Mouse (Mus musculus) granulocyte monocyte progenitor cell, adult 5-6 weeks (primary cell): Measurements from ENCODE around the gene Opalin. TPM values are rescaled to one million over a fixed set of nuclear protein-coding genes. Genes with fewer than 3 reads are reported as not detected.

ENCODE experiments used
- ATAC-seq: replicated peaks from 2 replicates; pipeline ENCODE4 v1.8.0; 2016; ENCODE audit warnings: mild to moderate bottlenecking, moderate TSS enrichment, inconsistent platforms; ENCODE audit not compliant: poor library complexity, severe bottlenecking
- total RNA-seq, 2 experiments: library from RNA; stranded (forward) in 1 of 2; stranded (reverse) in 1 of 2; fragments of 200-712, 200-1000 nt in 1 of 2; fragments of >200 nt in 1 of 2; fragmentation: Nextera tagmentation in 1 of 2; gene quantifications; 2 replicates each; pipeline ENCODE4 v1.2.3; 2014 to 2017

Gene Opalin
- total RNA-seq (2014; fragmentation: Nextera tagmentation) (not detected in 2 replicates), total RNA-seq (2017) (not detected in 2 replicates)

DNA sequence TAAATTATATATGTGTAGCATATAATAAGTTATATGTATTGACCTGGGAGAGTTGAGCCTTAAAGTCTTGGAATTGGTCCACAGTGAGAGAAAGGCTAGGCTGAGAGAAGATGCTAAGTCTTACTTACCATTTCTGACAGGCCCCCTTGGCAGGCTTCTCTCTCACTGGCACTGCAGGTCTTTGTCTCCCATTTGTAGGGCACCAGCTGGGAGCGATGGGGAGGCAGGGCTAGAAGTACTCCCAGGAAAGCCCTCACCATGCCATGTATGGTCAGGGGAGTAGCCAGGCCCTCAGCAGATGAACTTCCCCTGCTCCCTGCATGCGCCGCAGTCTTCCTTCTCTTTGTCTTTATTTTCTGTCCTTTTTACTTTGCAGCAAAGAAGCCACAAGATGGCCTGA lies at the start of gene Opalin:
TSS of gene Opalin (minus strand) at position 208 of the 400 bp plus-strand sequence.
- ATAC-seq = no peak

DNA sequence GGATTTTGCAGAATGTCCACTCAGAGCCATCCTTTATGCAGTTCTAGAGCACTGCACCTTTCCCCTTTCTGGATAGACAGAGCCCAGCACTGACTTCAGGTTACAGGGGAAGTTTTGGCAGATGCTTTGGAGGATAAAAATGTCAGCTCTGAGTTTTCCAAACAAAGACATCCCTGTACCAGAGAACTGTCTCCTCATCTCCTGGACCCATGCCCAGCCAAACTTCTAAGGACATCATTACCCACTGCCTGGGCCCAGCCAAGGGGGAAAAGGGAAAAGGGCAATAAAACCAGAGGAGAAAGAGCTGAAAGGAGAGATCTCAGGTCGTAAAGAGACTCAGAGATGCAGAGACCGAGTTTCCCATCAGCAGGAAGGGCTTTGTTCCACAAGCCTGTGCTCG lies 46.1 kb upstream of the Opalin start:
- ATAC-seq = no peak

DNA sequence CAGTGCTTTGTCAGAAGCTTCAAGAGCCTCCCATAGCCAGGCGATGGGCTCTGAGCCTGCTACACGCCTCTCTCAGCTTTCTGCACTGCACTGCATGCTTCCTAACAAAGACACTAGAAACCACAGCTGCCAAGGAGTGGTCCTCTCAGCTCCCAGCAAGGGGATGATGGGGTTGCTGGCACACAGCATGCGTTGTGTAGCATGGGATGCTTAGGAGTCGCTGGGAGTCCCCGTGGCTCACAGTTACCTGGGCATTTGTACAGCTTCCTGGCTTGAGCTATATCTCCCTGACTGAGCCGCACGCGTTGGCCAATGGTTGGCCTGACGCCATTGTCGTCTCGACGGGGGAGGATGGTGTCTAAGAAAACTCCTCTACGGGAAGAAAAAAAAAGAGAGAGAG lies 43.0 kb upstream of the Opalin start:
- no peak for ATAC-seq

DNA sequence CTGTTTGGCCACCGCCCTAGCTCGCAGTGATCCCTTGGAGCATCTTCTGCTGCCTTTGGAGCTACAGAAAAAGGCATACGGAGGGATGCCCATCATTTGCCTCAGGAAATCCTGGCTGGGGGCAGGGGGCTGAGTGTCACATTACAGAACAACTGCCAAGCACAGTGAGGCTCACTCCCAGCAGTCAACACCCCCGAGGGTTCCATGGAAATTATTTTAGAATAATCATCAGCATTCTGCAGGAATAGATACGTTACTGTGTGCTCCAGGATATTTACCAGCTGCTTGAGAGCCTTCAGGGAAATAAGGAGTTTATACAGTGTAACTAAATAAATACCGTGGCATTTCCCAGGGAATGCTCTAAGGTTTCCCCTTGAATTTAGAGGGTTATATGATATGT lies 41.4 kb upstream of the Opalin start:
- no peak for ATAC-seq

DNA sequence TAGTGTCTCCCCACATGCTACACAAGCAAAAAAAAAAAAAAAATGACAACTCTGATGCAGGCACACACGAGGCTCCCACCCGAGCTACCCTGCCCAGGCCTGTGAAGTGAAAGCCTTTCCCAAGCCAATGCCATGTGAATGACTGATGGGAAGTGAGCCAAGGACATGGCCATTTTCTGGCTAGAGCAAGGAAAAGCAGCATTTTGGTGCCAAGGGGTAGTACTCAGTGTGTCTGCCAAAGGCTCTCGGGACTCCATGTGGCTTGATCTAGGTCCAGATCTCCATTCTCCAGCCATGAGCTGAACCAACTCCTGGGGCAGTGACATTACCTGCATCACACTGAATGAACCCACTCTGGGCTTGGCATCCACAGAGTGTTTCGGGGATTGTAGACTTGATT lies 40.4 kb upstream of the Opalin start:
- no peak for ATAC-seq

DNA sequence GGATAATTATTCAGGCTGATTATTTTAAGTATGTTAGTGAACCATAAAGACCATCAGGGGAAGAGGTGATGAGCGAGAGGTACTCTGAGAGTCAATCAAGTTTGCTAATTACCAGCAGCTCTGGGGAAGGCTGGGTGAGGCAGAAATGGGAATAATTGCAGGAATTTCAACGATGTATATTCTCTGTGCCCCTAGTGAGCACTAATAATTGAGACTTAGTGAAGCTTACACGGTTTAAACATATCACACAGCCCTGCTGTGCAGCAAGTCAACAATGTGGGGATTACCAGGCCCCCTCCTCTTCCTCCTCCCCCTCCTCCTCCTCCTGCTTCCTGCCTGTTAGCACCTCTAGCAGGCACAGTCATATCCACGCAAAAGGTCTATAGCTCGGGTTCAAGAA lies 37.7 kb upstream of the Opalin start:
- no peak for ATAC-seq

DNA sequence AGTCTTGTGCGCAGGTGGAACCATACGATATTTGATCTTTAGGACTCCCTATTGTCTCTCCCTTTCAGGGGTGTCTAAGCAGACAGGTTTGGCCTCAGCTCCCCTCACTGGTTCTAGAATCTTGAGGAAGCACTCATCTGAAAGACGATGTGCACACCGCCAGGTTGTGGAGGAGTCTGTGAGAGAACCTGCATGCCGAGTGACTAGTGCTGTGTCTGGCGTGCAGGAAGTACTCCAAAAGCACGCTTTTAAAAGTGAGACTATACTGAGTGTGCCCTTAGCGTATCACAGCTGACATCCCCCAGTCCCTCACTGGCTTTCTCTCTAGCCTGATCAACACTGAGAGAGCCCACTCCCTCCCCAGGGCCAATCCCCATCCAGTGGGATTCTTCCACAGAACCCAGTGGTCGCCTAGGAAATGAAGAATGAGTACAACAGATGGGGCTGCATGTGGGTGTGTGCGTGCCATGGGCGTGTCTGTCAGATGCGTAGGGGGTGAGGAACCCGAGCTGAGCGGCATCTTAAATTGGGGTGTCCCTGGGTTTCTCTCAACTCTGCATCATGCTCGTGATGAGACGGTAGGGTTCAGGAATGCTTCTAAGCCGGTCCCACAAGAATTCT lies 37.1 kb upstream of the Opalin start:
- ATAC-seq = no peak

DNA sequence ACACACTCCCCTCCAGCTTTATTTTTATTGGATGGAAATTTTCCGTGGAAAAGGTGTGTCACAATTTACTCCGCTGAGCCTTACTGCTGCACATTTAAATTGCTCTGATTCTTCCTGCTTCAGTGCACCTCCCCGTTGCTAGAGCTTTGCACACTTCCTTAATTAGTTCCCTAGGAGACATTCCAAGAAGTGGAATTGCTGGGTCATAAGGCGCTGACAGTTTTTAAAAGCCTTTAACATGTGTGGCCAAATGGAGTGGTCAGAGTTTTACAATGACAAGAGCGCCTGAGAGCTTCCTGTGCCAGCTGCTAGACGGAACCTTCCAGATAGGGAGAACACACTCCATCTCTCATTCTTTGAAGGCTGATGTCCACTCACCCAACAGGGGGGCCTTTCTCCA lies 35.7 kb upstream of the Opalin start:
- ATAC-seq = no peak

DNA sequence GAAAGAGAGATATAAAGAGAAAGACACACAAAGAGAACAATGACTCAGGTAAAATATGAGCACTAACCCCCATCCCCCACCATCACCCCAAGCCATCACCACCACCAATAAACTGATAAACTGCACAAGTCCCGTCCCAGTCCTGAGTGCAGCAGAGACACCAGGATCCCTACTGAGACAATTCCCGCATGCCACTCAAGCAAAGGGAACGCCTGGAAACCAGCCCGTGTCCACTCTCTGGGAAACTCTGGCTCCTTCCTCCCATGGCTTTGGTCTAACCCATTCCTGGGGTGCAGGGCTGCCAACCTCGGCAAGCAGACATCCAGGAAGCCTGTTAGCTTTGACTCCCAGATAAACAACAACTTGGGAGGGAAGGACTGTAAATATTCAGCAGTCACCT lies 33.1 kb upstream of the Opalin start:
- ATAC-seq = no peak

DNA sequence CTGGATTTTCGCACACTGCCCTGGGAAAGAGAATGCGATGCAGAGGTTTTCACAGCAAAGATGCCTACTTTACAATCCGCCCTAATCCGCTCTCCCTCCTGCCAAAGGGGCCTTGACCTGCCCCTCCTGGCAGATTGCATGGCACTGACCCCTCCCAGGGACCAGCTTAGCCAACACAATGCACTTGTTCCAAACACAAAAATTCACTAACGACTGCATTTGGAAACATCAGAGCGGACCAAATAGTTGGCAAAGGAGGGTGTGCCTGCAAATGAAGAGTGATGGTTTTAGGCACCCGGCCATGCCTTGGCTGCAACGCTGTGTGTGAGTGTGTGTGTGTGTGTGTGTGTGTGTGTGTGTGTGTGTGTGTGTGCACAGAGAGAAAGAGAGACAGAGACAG lies 32.6 kb upstream of the Opalin start:
- no peak for ATAC-seq

DNA sequence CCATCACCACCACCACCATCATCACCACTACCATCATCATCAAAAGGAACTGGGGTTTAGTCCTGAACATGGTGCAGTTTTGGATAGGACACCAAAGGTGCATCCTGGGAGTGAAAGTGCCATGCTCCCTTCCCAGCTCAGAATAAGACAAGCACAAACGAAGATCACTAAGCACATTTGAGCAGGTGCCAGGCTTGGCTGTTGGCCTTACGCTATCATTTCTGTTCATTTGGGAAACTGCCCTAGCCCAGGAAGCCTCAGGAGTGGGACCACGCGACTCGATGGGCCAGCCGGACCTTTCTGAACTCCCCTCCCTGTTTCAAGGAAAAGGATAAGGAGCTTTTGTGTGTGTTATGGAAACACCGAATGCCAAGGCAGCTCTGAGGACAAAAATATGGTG lies 31.8 kb upstream of the Opalin start:
- ATAC-seq = no peak

DNA sequence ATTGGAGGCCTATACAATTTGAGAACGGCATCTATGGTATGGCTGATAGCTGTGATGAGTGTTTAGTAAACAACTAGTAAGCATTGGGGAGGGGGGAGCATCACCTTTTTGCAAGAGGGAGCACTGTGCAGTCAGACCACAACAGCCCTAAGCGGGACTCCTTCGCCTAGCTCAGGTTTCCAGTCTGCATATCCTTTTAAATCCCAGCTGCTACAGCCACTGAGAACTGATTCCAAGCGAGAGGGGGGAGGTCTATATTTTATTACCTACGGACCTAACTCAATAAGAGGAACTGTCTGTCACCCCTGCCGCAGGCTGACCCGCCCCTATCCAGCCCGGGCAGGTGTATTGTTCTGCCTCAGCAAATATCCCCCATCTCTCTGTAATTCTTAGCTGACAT lies 30.6 kb upstream of the Opalin start:
- no peak for ATAC-seq

DNA sequence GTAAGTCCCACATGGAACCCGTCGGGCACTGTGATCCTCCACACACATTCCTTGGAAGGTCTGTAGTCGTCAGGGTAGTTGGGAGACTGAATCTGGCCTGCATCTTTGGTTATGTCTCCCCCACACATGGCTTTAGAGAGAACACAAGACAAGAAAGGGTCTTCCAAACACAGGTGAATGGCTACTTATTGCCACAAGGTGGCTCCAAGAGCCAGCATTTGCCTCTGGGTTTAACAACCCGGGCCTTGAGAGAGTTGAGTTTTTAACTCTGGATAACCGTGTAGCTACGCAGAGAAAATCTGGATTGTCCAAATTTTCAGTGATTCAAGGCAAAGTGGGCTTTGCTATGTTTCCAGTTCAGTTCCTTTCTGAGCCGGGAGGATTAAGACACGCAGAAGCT lies 28.0 kb upstream of the Opalin start:
- no peak for ATAC-seq

DNA sequence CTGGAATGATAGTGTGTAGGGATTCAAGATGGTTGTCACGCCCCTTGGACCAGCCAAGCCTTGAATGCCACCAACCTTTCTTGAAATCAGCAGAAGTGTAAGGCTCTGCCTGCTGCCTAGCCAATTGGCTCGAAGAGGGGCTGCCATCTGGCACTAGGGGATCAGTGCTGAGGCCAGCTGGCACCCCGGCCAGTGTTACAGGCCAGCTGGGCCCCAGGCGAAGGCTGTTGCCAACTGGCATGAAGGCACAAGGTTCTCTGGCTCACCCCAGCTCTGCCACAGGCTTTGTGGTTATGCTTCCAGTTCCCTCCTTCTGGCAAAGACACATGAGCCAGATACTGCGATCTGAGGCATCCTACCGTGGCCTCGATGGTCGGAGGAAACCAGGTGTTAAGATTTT lies 24.5 kb upstream of the Opalin start:
- ATAC-seq = no peak

DNA sequence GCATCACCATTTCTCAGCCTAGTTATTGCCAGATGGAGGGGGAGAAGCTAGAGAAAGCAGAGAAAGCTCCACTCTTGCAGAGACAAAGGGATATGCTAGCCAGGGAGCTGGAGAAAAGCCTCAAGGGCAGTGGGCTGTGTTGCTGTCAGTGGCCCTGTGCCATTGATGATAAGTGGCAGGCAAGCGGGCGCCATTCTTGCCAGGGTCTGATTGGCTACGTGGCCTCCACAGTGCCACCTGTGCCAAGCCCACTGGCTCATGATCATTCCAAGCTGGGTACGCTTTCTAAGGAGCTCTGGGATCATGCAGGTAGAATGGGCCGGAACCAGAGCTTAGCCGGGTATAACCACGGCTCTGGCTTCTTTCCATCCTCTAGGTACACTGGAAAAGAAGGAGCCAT lies 23.9 kb upstream of the Opalin start:
- ATAC-seq = no peak

DNA sequence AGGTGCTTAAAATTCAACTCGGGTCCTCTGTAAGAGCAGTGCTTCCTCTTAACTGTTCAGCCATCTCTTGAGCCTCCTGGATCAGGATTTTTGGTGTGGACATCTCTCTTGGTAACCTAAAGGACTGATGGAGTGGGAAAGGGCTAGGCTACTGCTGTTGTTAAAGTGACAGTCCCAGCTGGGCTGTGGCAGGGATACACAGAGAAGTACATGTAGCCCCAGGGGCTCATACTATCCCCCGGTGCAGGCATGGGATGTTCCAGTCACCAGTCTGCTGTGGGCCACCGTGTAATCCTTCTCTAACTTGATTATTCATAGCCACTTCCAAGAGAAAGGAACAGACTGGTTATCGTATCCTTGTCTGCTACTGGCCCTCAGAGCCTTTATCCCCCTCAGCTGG lies 20.1 kb upstream of the Opalin start:
- ATAC-seq = no peak

DNA sequence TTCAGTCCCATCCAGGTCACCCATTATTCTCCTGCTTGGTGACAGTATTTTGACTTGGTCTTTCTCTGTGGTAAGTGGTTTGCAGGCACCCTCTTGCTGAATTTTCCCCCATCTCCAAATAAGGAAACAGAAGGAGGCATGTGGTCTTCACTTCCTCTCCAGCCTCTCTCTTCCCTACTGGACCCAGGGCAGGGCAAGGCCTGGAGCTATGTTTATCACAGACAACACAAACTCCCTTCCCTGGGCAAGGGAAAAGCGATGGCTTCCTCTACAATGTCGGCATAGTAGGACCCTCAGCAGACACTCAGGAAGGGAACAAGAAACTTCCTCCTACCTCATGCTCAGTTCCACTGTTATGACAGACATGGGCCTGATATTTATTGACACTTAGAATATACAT lies 15.0 kb upstream of the Opalin start:
- peak; percentile 67 for ATAC-seq

DNA sequence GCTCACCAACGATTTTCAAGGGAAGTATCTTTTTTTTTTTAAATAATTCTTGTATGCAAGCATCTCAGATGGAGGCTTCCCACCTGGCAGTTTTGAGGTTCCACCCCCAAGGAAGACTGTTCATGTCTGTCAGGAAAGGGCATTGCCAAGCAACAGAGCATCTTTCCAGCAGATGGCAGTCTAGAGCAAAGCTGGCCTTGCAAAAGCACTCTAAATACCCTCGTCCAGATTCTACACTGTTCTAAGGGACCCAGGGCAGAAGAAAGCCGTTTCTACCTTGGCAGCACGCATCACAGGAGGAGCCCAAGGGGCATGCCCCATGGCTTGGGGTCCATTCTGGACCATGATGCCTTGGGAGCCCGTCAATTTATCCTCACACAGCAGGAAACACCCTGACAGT lies 12.9 kb upstream of the Opalin start:
- peak; percentile 33; the same call in 1 of the 2 replicates for ATAC-seq

DNA sequence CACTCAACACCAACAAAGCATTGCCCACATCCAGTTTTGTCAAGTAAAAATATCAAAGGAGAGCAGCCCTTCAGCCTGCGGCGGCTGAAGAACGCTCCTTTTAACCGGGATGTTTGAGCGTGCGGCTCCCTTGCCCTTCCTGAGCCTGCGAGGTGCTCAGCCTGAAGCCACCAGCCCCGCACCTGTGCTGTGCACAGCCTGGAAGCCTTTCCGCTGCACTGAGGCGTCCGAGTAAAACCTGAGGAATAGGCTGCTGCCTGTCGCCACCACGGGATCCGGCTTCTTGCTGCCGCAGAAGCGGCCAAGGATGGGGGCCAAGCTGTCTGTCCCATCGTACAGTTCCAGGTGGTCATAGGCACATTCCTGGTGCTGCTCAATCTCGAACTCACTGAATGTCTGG lies 11.6 kb upstream of the Opalin start:
- ATAC-seq = no peak

DNA sequence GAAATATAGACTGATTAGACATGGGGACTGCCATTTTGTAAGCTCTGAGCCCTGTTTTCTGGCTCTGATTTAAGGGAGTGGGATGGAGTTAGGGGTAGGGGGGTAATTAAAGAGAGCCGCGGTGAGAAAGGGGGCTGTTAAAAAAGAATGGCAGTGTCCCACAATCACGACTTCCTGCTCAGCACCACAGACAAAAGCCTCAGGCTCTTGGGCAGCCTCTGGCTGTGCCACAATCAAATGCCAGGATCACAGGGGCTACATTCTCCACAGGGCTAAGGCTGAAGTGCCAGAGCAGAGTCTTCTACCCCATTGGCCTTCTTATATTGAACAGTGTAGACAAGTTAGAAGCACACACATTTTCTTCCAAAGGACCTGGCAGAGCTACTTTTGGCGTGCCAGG lies 11.0 kb upstream of the Opalin start:
- no peak for ATAC-seq

DNA sequence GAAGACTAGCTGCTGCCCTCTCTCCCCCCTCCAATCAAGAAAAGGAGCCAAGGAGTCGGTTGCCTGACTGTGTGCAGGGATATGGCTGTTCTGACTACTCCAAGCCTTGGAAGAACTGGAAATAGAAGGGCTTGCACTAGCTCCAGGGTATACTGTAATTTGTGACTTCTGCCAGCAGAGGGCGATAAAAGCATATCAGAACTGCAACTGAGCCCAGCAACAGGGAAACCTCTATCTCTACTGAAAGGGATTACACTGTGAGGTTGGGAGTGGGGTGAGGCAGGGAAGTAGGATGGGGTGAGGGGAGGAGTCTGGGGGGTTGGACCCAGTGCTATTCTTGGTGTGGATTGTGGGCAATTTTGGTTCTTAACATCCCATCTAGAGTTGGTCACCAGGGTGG lies 9.8 kb upstream of the Opalin start:
- ATAC-seq = peak; percentile 72

DNA sequence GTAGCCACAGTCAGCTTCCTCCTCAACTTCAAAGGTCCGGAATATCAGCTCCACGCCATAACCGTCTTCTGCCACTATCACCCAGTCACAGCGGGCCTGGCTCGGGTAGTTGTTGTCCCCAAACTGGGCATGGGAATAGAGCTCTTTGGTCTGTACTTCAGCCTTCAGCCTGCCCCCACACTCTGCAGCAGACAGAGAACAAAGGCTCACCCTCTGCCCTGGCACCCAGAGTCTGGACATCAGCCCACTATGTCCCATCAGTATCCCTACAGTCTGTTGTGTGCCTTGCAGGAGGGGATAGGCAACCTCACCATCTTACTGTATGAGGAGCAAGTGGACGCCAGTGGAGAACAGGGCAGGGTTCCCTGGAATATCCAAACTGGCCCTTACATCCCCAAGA lies 9.4 kb upstream of the Opalin start:
- ATAC-seq = no peak

DNA sequence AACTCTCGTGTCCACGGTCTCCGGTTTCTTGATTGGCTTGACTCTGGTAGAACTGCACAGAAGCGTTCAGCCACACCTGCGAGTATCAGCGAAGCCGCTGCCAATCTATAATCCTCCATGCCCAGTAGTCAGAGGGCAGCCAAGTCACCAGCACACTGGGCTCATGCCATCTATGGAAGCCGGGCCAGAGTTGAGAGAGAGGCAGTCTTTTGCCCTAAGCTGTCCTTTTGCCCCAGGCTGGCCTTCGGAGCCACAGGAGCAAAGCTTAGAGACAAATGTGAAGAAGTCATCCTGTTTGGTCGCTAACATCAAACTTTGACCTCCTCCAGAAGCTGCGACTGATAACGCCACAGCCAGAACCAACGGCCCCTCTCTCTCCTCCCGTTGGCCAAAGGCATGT lies 6.7 kb upstream of the Opalin start:
- ATAC-seq = no peak
